Mouse (Mus musculus) right cerebral cortex, postnatal 10 days (tissue): ENCODE measurements at regions not wholly inside any gene's neighbourhood (a gene's known extent, or its start where the extent isn't known, plus 50 kb on each side); places are given as distances from the start of the nearest gene placed in this dataset.
A peak's percentile ranks its signal among the peaks of the same experiment; 100 is the strongest.

Experiments
- DNase-seq, 2 experiments: peaks; one replicate each; pipeline ENCODE4 v3.0.0; 2021; ENCODE audit warnings: low spot score in 2 of 2

- no peak for DNase-seq
These were observed 210.6 kb downstream of the Csnka2ip start for GRCm38 (mm10) chr16:64391440-64392197.

- no peak for DNase-seq
These were observed 233.4 kb downstream of the Csnka2ip start for GRCm38 (mm10) chr16:64368608-64369399.

GRCm38 (mm10) chr16:64347940-64348339 is 254.3 kb downstream of the Csnka2ip start:
- no peak for DNase-seq

- DNase-seq, result no peak
These were observed 269.2 kb downstream of the Csnka2ip start for GRCm38 (mm10) chr16:64332887-64333455.

- peak; percentile 26 to 37 for DNase-seq
These were observed 269.9 kb downstream of the Csnka2ip start for GRCm38 (mm10) chr16:64332195-64332886.

- DNase-seq, result no peak
These were observed 272.7 kb downstream of the Csnka2ip start for GRCm38 (mm10) chr16:64329264-64330060.

- no peak for DNase-seq
These were observed 283.3 kb downstream of the Csnka2ip start for GRCm38 (mm10) chr16:64318796-64319493.

GRCm38 (mm10) chr16:64316831-64317230 is 285.4 kb downstream of the Csnka2ip start:
- DNase-seq, result no peak

GRCm38 (mm10) chr16:64293507-64293906 is 308.7 kb downstream of the Csnka2ip start:
- no peak for DNase-seq

GRCm38 (mm10) chr16:64285306-64285705 is 316.9 kb downstream of the Csnka2ip start:
- DNase-seq, result no peak

GRCm38 (mm10) chr16:64275860-64276597 is 326.2 kb downstream of the Csnka2ip start:
- DNase-seq, result no peak

- DNase-seq, result peak in 1 of 2 experiments; percentile 20
These were observed 326.8 kb downstream of the Csnka2ip start for GRCm38 (mm10) chr16:64275420-64275819.

- DNase-seq, result peak; percentile 26 to 33
These were observed 337.1 kb downstream of the Csnka2ip start for GRCm38 (mm10) chr16:64264960-64265736.

GRCm38 (mm10) chr16:64251155-64251554 is 351.1 kb downstream of the Csnka2ip start:
- DNase-seq, result no peak

- DNase-seq, result no peak
These were observed 353.5 kb downstream of the Csnka2ip start for GRCm38 (mm10) chr16:64248743-64249142.

- DNase-seq, result no peak
These were observed 356.3 kb downstream of the Csnka2ip start for GRCm38 (mm10) chr16:64245942-64246341.

GRCm38 (mm10) chr16:64224336-64224735 is 360.4 kb upstream of the Epha3 start:
- no peak for DNase-seq

GRCm38 (mm10) chr16:64216671-64217070 is 352.7 kb upstream of the Epha3 start:
- no peak for DNase-seq

GRCm38 (mm10) chr16:64211895-64212294 is 347.9 kb upstream of the Epha3 start:
- DNase-seq, result no peak
